Mouse (Mus musculus) heart, postnatal 0 days (tissue): ENCODE results near the gene BC034090.

Experiments
- CTCF ChIP-seq: IDR thresholded peaks from 2 replicates; pipeline ENCODE4 v1.5.1; 2016; ENCODE audit warnings: antibody characterized with exemption, control low read depth, low read depth
- EP300 ChIP-seq: IDR thresholded peaks from 2 replicates; pipeline ENCODE4 v1.6.1; 2016; ENCODE audit warnings: antibody characterized with exemption, low read depth

DNA sequence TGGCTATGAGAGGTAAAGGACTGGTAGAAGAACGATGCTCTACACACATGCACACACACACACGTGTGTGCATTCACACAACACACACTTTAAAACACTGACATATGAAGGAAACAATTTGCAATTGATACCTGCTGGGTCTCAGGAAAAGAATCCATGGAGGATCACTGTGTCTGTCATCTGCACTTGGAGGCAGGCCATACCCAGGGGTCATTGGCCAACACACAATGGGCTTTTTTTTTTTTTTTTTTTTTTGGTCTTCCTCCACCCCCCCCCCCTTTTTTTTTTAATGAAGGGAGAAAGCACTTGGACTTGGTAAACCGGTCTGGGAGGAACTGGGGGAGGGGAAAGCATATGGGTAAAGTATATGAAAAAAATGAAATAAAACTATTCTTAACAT, 36.4 kb downstream of the BC034090 start:
- no peak for TF ChIP-seq CTCF
- no peak for TF ChIP-seq EP300
